Comparison of ENCODE assay signal across 20 mouse cellular contexts in genomic region chr3:125052852-125053251, GRCm38 (mm10).
DNase-seq lines count a peak whose midpoint lies in the region; ATAC-seq and TF ChIP-seq lines count a peak whose summit lies in the region.
"Had no signal": no experiment of that assay in that cellular context is flagged by ENCODE, and none has a peak within 500 bp of the region (broad histone marks: within the 10 kb centered on the region; RNA-seq: fewer than 3 reads in every experiment).

No protein-coding gene starts in this region.

- no peak overlapping the region for H3K4me3 ChIP-seq in forebrain, embryonic 13.5 days
- H3K4me3 ChIP-seq in forebrain, embryonic 16.5 days (replicated peaks; ENCODE audit: low read length) = no peak overlapping the region
- no peak overlapping the region for H3K4me3 ChIP-seq in forebrain, embryonic 14.5 days (ENCODE audit: low read depth, low read length)
- no peak overlapping the region for H3K4me3 ChIP-seq in midbrain, embryonic 12.5 days
- no peak overlapping the region for H3K4me3 ChIP-seq in midbrain, embryonic 16.5 days (ENCODE audit: low read depth, low read length)
- H3K4me3 ChIP-seq in left cerebral cortex, adult 2 months = no peak overlapping the region
- H3K4me3 ChIP-seq in lung, adult 2 months (replicated peaks; ENCODE audit: extremely low read depth, low read depth, low read length) = no peak overlapping the region
- H3K4me3 ChIP-seq: heart, embryonic 13.5 days; hindbrain, embryonic 12.5 days had no signal

- no peak overlapping the region for H3K4me2 ChIP-seq in forebrain, embryonic 13.5 days
- H3K4me2 ChIP-seq in forebrain, embryonic 16.5 days (ENCODE audit: low read length) = no peak overlapping the region
- no peak overlapping the region for H3K4me2 ChIP-seq in forebrain, embryonic 14.5 days (ENCODE audit: low read length)
- H3K4me2 ChIP-seq in midbrain, embryonic 12.5 days (replicated peaks) = no peak overlapping the region
- H3K4me2 ChIP-seq in midbrain, embryonic 16.5 days (ENCODE audit: low read length) = no peak overlapping the region
- H3K4me2 ChIP-seq: heart, embryonic 13.5 days; hindbrain, embryonic 12.5 days had no signal

- WGBS in forebrain, embryonic 13.5 days = 30% methylated on average over 3 of the region's 3 CpGs
- WGBS in forebrain, embryonic 16.5 days = 25% methylated on average over 3 of the region's 3 CpGs
- WGBS in forebrain, embryonic 14.5 days = 17% methylated on average over 3 of the region's 3 CpGs
- 36% methylated on average over 3 of the region's 3 CpGs for WGBS in midbrain, embryonic 12.5 days
- WGBS in midbrain, embryonic 16.5 days = 20% methylated on average over 3 of the region's 3 CpGs
- 55% methylated on average over 3 of the region's 3 CpGs for WGBS in lung, adult 2 months

- no peaks in the 10 kb centered on the region for H3K27me3 ChIP-seq in forebrain, embryonic 13.5 days
- no peaks in the 10 kb centered on the region for H3K27me3 ChIP-seq in forebrain, embryonic 16.5 days (replicated peaks; ENCODE audit: control insufficient read depth, insufficient read depth, low read length)
- H3K27me3 ChIP-seq in forebrain, embryonic 14.5 days (replicated peaks; ENCODE audit: control insufficient read depth, insufficient read depth, low read length) = no peaks in the 10 kb centered on the region
- H3K27me3 ChIP-seq in midbrain, embryonic 12.5 days = no peaks in the 10 kb centered on the region
- no peaks in the 10 kb centered on the region for H3K27me3 ChIP-seq in midbrain, embryonic 16.5 days (ENCODE audit: control insufficient read depth, insufficient read depth, low read depth, low read length)
- H3K27me3 ChIP-seq: heart, embryonic 13.5 days; hindbrain, embryonic 12.5 days had no signal

- intact Hi-C loops in left cerebral cortex, adult 2 months (cut with DNase I) = no loop called here

- peak; percentile 20 for DNase-seq in forebrain, embryonic 14.5 days (ENCODE audit: low spot score)
- no peak for DNase-seq in left cerebral cortex, adult 2 months (ENCODE audit: extremely low spot score in 1 of 2, low spot score in 2 of 2)
- no peak for DNase-seq in lung, adult 2 months
- DNase-seq: adrenal gland, adult 2 months; adrenal gland, postnatal 25 days; cerebellum, adult 11 months; cerebellum, adult 8-10 months; cerebellum, postnatal 36 days; gastrocnemius, postnatal 36 days; heart, adult 11 months; heart, postnatal 4 days had no signal

- H3K9me3 ChIP-seq in forebrain, embryonic 13.5 days (replicated peaks) = no peaks in the 10 kb centered on the region
- H3K9me3 ChIP-seq in forebrain, embryonic 16.5 days (ENCODE audit: control insufficient read depth, low read length) = no peaks in the 10 kb centered on the region
- H3K9me3 ChIP-seq in forebrain, embryonic 14.5 days (replicated peaks; ENCODE audit: control insufficient read depth, low read length) = no peaks in the 10 kb centered on the region
- H3K9me3 ChIP-seq in midbrain, embryonic 12.5 days = no peaks in the 10 kb centered on the region
- H3K9me3 ChIP-seq in midbrain, embryonic 16.5 days (replicated peaks; ENCODE audit: control insufficient read depth, low read length, poor library complexity, severe bottlenecking) = no peaks in the 10 kb centered on the region
- H3K9me3 ChIP-seq: heart, embryonic 13.5 days; hindbrain, embryonic 12.5 days had no signal

- ATAC-seq in forebrain, embryonic 13.5 days = peak; percentile 55; the same call in 1 of the 2 replicates
- no peak for ATAC-seq in forebrain, embryonic 16.5 days
- ATAC-seq in forebrain, embryonic 14.5 days = peak; percentile 42; the same call in 1 of the 2 replicates
- peak; percentile 49; the same call in 1 of the 2 replicates for ATAC-seq in midbrain, embryonic 12.5 days (ENCODE audit: low FRiP score, low read depth)
- 0 out of 2 replicates have a peak, but pooled peaks have one; percentile 25 for ATAC-seq in midbrain, embryonic 16.5 days
- ATAC-seq: hindbrain, embryonic 16.5 days; inflammation-experienced regulatory T-cells, adult 6 months; intestine, postnatal 0 days had no signal

- H3K9ac ChIP-seq in forebrain, embryonic 13.5 days = no peak overlapping the region
- no peak overlapping the region for H3K9ac ChIP-seq in forebrain, embryonic 16.5 days (replicated peaks; ENCODE audit: low read depth, low read length)
- H3K9ac ChIP-seq in forebrain, embryonic 14.5 days (ENCODE audit: low read length) = no peak overlapping the region
- H3K9ac ChIP-seq in midbrain, embryonic 12.5 days (replicated peaks) = no peak overlapping the region
- H3K9ac ChIP-seq in midbrain, embryonic 16.5 days (ENCODE audit: low read depth, low read length) = no peak overlapping the region
- H3K9ac ChIP-seq: heart, embryonic 13.5 days; hindbrain, embryonic 12.5 days had no signal

- TF ChIP-seq CTCF in left cerebral cortex, adult 2 months (IDR thresholded peaks at IDR 0.05) = no peak
- TF ChIP-seq CTCF in lung, adult 2 months (IDR thresholded peaks at IDR 0.05; ENCODE audit: insufficient read depth, low read length) = no peak

- TF ChIP-seq POLR2A in lung, adult 2 months (IDR thresholded peaks at IDR 0.05; ENCODE audit: borderline replicate concordance, extremely low read depth, low read depth, low read length) = no peak

- H3K36me3 ChIP-seq in forebrain, embryonic 13.5 days (ENCODE audit: poor library complexity, severe bottlenecking) = no peaks in the 10 kb centered on the region
- H3K36me3 ChIP-seq in forebrain, embryonic 16.5 days (ENCODE audit: control insufficient read depth, insufficient read depth) = no peaks in the 10 kb centered on the region
- H3K36me3 ChIP-seq in forebrain, embryonic 14.5 days (ENCODE audit: control insufficient read depth, insufficient read depth, low read length) = no peaks in the 10 kb centered on the region
- H3K36me3 ChIP-seq in midbrain, embryonic 12.5 days = no peaks in the 10 kb centered on the region
- no peaks in the 10 kb centered on the region for H3K36me3 ChIP-seq in midbrain, embryonic 16.5 days (ENCODE audit: control insufficient read depth, insufficient read depth, low read length)
- H3K36me3 ChIP-seq: heart, embryonic 13.5 days; hindbrain, embryonic 12.5 days had no signal

- no peaks in the 10 kb centered on the region for H3K4me1 ChIP-seq in forebrain, embryonic 13.5 days
- no peaks in the 10 kb centered on the region for H3K4me1 ChIP-seq in forebrain, embryonic 16.5 days (replicated peaks; ENCODE audit: control insufficient read depth, insufficient read depth, low read length)
- H3K4me1 ChIP-seq in forebrain, embryonic 14.5 days (ENCODE audit: control insufficient read depth, insufficient read depth, low read length) = no peaks in the 10 kb centered on the region
- H3K4me1 ChIP-seq in midbrain, embryonic 12.5 days = no peaks in the 10 kb centered on the region
- no peaks in the 10 kb centered on the region for H3K4me1 ChIP-seq in midbrain, embryonic 16.5 days (ENCODE audit: control insufficient read depth, insufficient read depth, low read length)
- no peaks in the 10 kb centered on the region for H3K4me1 ChIP-seq in lung, adult 2 months (ENCODE audit: control insufficient read depth, insufficient read depth, low read length)
- H3K4me1 ChIP-seq: heart, embryonic 13.5 days; hindbrain, embryonic 12.5 days had no signal

- no peak overlapping the region for H3K27ac ChIP-seq in forebrain, embryonic 13.5 days
- H3K27ac ChIP-seq in forebrain, embryonic 16.5 days (ENCODE audit: low read length) = no peak overlapping the region
- H3K27ac ChIP-seq in forebrain, embryonic 14.5 days (ENCODE audit: low read depth, low read length) = no peak overlapping the region
- H3K27ac ChIP-seq in midbrain, embryonic 12.5 days (replicated peaks) = no peak overlapping the region
- H3K27ac ChIP-seq in midbrain, embryonic 16.5 days (ENCODE audit: low read length) = no peak overlapping the region
- H3K27ac ChIP-seq in left cerebral cortex, adult 2 months = no peak overlapping the region
- H3K27ac ChIP-seq: heart, embryonic 13.5 days; hindbrain, embryonic 12.5 days had no signal
